Mouse (Mus musculus) adrenal gland, adult (tissue): ENCODE data around the gene Dnajc2.
A peak's percentile ranks its signal among the peaks of the same experiment; 100 is the strongest.

Experiments
- DNase-seq, 2 experiments: peaks; one replicate each; pipeline ENCODE4 v3.0.0; 2022 to 2023; ENCODE audit warnings: low spot score in 1 of 2; ENCODE audit not compliant: inconsistent age in 2 of 2

Dnajc2 gene

DNA sequence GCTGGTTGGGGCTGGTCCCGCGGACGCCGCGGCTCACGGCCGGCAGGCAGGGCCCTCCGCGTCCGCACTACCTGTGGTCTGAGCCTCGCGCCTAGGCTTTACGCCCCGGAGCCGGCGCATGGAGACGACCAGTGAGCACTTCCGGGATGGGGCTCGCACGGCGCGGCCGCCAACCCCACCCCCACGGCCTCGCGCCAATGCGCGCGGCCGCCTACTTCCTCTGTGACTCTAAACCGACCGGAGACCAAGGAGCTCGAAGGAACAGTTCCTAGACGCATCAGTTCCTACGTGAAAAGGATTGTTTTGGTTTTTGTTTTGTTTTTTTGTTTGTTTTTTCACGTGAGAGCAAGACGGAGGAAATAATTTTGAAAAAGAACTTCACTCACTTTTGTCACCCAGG lies at the start of gene Dnajc2, which contains the start of gene Psmc2:
TSS of gene Dnajc2 (minus strand) at position 199 of the 400 bp plus-strand sequence.
TSS of gene Psmc2 (plus strand) at position 231 of the 400 bp plus-strand sequence.
- DNase-seq: peak; percentile 93 to 97

DNA sequence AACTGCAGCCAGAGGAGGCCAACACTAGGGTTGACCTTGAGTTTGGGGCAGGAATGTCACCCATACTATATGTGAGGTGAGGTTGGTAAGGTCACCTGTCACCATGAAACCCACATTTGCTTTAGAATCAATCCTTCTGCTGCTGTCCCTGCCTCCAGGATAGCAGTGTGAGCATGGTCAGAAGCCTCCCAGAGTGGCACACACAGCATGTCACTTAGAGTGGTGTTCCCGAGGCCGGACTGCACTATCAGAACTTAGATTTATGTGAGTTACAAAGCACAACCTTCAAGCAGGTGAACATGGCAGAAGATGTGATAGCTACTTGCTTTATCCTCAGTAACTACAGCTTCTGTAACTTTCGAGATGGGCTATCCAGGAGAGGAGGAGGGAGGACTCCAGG lies 46.7 kb upstream of the Dnajc2 start:
- no peak for DNase-seq

DNA sequence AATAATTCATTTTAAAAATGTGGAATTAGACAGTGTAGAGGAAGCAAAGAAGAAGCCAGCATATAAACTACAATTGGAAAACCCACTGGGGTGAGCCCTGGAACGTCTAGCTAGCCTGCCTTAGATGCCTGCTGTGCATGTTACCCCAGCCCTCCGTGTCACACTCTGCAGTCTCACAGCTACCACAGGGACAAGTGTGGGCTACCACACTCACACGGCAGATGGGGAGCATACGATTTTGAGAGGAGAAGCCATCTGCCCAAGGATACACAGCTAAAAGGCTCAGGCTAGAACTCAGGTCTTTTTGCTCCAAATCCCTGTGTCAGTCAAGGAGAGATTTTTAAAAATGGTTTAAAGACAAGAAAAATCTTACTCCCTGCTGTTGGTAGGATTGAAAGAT lies 43.8 kb upstream of the Dnajc2 start:
- no peak for DNase-seq

DNA sequence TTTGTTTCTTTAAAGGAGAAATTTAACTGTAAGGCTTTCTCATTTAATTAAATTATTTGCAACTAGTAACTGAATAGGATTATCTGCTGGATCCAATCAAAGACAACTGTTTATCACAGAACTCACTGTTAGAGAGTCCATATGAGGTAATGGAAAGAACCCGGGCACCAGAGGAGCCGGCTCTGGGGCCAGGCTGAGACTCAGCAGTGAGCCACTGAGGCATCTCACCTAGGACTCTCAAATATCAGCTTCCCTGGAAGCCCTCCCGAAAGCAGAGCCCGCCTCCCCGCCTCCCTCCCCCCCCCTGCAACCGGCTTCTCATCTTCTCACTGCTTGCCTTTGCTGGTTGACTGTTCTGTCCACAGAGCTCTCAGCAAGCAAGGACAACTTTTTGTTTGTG lies 42.6 kb upstream of the Dnajc2 start:
- DNase-seq: no peak

GRCm38 (mm10) chr5:21826370-21826769 lies 41.3 kb upstream of the Dnajc2 start:
- no peak for DNase-seq

GRCm38 (mm10) chr5:21813994-21814393 lies 28.9 kb upstream of the Dnajc2 start:
- DNase-seq: peak; percentile 16 to 66

DNA sequence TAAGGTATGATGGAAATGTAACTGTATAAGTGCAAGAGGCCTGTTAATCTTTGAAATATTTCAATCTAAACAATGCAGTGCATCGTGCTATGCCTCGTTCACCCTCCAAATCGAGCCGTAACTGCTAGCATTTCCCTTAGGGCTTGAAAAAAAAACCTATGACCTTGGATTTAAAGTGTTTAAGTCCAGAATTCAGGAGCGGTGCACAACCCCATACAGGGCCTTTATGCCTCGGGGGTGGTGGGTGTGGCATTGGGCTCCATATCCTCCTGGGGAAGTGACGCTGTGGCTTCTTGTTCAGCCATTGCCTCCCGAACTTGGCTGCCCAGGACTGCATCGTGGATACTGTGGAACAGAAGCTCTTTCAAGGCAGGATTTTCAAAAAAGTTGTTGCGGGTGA lies 25.9 kb upstream of the Dnajc2 start:
- no peak for DNase-seq

- DNase-seq: no peak
These were observed 19.8 kb upstream of the Dnajc2 start for GRCm38 (mm10) chr5:21804837-21805236.

DNA sequence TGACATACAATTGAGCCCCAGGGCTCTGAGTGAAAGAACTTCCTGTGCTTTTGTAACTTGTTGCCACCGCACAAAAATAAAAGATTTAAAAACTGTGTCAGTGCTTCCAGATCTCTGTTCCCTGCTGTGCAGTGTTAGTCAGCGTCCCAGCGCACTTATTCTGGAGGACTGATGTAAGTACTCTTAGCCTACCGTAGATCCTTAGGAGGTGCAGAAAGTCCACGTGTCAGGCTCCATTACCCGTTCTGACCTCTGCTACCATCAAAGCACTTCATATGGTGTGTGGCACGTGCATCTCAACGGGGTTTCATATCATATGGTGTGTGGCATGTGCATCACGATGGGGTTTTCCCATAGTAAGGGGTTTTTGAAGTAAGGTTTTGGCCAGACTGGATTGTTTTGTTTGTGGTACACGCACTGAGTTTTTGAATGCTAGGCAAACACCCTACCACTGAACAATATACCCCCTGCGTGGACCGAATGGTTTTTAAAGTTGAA lies 18.7 kb upstream of the Dnajc2 start:
- DNase-seq: no peak

- DNase-seq: no peak
These were observed 17.9 kb upstream of the Dnajc2 start for GRCm38 (mm10) chr5:21802907-21803306.

- DNase-seq: no peak
These were observed 7.1 kb upstream of the Dnajc2 start for GRCm38 (mm10) chr5:21792166-21792565.

DNA sequence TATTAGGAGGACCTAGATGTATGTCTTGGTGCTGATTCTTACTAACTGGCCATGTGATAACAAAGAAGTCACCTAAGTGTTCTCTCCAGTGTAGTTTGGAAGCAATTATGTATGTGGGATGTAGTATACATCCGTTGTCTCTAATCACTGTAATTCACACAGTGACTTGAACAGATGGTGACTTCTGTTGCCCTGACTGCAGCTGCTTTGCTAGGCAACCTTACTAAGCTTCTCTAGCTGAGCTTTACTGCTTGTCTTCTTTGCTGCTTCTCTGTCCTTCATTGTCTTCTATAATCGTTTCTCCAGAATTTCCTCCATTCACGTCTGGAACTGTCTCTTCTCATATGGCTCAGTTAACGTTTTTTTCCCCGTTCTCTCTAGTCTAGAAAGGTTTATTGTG lies 4.0 kb upstream of the Dnajc2 start:
- DNase-seq: no peak

GRCm38 (mm10) chr5:21787186-21788105 lies 2.4 kb upstream of the Dnajc2 start:
- no peak for DNase-seq

- peak; percentile 93 to 98 for DNase-seq
These were observed 1.5 kb upstream of the Dnajc2 start for GRCm38 (mm10) chr5:21786258-21787185.

DNA sequence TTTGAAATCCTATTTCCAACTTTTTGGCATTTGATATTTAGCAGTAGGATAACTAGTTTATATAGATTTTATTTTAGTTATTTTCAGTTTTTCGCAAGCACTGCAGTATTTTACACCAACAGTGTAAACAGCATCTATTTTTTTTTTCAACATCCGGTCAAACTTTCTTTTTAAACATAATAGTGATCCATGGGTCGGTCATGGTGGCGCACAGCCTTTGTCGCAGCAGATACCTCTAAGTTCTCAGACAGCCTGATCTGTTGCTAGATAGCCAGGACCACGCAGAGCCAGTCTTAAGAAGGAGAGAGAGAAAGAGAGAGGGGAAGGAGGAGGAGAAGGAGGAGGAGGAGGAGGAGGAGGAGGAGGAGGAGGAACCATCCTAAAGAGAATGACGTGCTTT lies 725 bp upstream of the Dnajc2 start:
- DNase-seq: peak in 1 of 2 experiments; percentile 34

DNA sequence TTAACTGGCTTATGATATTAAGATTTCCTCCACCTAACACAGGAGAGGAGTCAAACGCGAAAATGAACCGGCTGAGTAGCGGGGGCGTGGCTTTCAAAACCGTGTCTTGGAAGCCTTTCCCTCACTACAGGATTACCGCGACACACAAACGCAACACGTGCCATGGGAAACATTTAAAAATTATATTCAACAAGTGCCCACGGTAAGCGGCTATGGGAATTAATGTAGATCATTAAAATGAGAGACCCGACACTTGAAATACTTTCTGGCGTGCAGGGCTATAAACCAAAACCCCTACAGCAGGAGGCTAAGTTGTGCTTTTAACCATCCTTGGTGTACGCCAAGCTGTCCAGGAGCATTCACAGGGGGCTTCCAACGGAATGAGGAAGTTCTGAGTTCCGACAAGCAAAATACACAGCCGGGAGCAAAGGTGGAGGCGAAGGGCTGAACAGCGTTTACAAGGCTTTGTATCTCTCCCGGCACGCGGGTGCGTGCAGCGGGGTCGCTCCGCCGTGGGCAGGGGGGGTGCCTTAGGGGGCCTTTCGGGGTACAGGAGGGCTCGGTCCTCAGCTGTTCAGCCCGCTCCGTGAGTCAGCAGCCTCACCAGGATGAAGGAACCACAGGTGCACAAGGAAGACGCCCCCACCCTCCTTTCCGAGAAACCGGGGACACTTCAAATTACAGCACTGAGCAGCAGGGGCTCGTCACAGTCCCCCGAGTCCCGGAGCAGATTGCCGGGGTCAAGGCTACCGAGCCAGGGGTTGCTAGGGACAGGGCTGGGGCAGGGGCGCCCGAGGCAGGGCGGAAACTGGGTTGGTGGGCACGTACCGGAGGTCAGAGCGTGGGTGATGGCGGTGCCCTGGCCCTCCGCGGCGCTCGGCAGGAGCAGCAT lies 644 bp downstream of the Dnajc2 start:
- peak; percentile 31 to 64 for DNase-seq

DNA sequence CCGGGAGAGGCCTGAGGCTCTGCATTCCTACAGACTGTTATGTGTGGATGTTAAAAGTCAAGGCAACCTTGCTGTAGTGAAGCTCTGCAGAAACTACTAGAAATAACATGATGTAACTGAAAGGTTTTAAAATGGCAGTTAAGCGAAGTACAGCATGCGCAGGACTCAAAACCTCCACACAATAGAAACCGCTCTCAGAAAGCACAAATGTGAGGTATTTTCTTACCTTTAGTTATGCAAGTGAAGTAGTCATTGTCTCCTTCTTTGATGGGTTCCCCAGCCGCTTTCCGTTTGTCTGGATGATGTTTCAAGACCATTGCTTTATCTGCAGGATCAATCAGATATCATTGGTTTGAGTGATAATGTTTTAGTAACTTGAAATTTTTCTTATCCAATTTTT lies 8.6 kb downstream of the Dnajc2 start:
- no peak for DNase-seq

DNA sequence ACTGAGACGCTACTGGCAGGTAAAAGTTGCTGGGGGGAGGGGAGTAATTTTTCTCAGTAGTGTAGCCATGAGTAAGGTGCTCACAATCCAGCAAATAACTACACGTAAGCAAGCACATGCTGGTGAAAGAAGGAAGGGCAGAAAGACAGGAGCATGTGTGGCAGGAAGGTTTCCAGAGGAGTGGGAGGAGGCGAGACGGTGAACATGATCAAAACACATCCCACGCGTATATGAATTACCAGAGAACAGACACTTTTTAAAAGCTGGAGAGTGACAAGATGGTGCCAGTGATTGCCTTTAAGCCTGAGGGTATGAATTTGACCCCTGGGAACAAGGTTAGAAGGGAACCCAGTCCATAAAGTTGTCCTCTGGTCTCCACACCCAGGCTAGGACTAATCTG lies 15.2 kb downstream of the Dnajc2 start:
- no peak for DNase-seq

DNA sequence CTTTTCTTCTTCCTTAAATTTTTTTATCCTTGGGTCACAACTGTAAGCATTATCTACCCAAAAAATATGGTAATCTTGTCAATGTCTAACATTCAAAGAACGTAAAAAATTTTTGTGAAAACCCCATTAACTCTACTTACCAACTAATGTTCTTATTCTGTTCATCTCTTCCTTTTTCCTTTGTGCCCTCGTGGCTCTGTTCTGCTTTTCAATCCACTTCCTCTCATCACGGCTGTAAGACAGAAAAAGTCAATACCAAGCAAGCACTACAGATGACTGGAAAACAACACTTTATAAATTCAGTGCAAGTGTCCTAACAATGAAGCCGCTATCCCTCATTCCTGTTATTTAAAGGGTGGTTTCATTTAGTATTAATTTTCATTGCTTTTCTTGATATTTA lies 16.5 kb downstream of the Dnajc2 start:
- DNase-seq: no peak

DNA sequence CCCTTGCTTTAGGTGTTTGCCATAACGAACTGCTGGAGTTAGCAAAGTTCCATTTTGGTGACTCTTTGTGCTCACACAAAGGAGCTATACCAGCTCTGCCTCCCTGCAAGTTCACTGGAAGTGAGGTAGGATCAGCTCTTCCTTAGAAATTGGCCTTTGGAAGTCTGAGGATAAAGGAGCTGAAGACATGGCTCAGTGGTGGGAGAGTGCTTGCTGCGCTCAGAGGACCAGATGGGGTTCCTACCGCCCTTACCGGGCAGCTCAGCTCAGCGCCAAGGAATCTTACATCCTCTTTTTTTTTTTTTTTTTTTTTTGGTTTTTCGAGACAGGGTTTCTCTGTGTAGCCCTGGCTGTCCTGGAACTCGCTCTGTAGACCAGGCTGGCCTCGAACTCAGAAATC lies 39.1 kb downstream of the Dnajc2 start:
- DNase-seq: no peak
